Mouse (Mus musculus) forebrain, embryonic 11.5 days (tissue): ENCODE measurements at regions not wholly inside any gene's neighbourhood (a gene's known extent, or its start where the extent isn't known, plus 50 kb on each side); places are given as distances from the start of the nearest gene placed in this dataset.

ENCODE experiments used
- ATAC-seq: fragments of 200-750 bp; cut with Nextera tagmentation; replicated peaks from 2 replicates; pipeline ENCODE4 v1.8.0; 2017; ENCODE audit warnings: moderate TSS enrichment; ENCODE audit not compliant: low FRiP score
- DNase-seq: peaks from one replicate; pipeline ENCODE4 v3.0.0-alpha.2; 2017; ENCODE audit warnings: low spot score
- H3K27ac ChIP-seq: fragments of 300-500 bp; sonication (generic); 2 replicates; pipeline ENCODE4 v1.5.1; 2014; ENCODE audit warnings: low read depth, low read length
- H3K27me3 ChIP-seq: fragments of 300-500 bp; sonication (generic); 2 replicates; pipeline ENCODE4 v1.6.1; 2014; ENCODE audit warnings: mild to moderate bottlenecking, low read length, mixed read lengths; ENCODE audit not compliant: control insufficient read depth, insufficient read depth
- H3K36me3 ChIP-seq: fragments of 300-500 bp; sonication (generic); 2 replicates; pipeline ENCODE4 v1.6.1; 2014; ENCODE audit warnings: mild to moderate bottlenecking, low read length, moderate library complexity, mixed read lengths; ENCODE audit not compliant: control insufficient read depth, insufficient read depth
- H3K4me1 ChIP-seq: fragments of 300-500 bp; sonication (generic); replicated peaks from 2 replicates; pipeline ENCODE4 v1.6.1; 2014; ENCODE audit warnings: low read length, mixed read lengths; ENCODE audit not compliant: control insufficient read depth, insufficient read depth
- H3K4me2 ChIP-seq: fragments of 300-500 bp; sonication (generic); 2 replicates; pipeline ENCODE4 v1.6.1; 2014; ENCODE audit warnings: low read depth, mild to moderate bottlenecking, low read length, moderate library complexity, mixed read lengths; ENCODE audit not compliant: severe bottlenecking
- H3K4me3 ChIP-seq: fragments of 300-500 bp; sonication (generic); 2 replicates; pipeline ENCODE4 v1.5.1; 2014; ENCODE audit warnings: low read depth, low read length
- H3K9ac ChIP-seq: fragments of 300-500 bp; sonication (generic); 2 replicates; pipeline ENCODE4 v1.6.1; 2014; ENCODE audit warnings: low read length
- H3K9me3 ChIP-seq: fragments of 300-500 bp; sonication (generic); 2 replicates; pipeline ENCODE4 v1.6.1; 2016; ENCODE audit warnings: low read length, mixed read lengths; ENCODE audit not compliant: control insufficient read depth
- WGBS: fragments of 180-500 bp; shearing (Covaris S2); extraction: QIAGEN DNeasy Blood & Tissue Kit; methylation state at CpG from one replicate; pipeline ENCODE4 v1.1.7; 2014; 5-methylcytosine and 5-hydroxymethylcytosine counted together

DNA sequence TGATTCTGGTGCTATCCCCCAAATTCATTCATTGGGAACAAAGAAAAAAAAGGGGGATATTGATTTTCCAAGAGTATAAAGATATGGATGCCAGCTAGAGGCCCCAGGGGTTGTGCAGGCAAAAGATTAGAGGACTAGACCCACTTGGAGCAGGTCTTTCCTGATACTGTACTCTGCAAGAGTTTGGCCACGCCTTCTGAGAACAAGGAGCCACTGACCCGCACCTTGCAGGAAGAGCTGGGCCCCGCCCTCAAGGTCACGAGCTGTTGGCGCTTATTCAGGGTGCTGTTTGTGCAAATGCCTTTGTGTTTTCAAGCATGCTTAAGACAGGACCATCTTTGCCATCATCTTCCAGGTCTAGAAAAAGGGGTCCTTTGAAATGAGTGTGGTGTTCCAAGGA is 54.5 kb upstream of the Slc7a1 start:
- DNase-seq, result peak; percentile 44
- no peak overlapping the region for H3K4me2 ChIP-seq
- H3K4me3 ChIP-seq, result no peak overlapping the region
- no peaks in the 10 kb centered on the region for H3K27me3 ChIP-seq
- no peaks in the 10 kb centered on the region for H3K9me3 ChIP-seq
- no peak overlapping the region; the same call in 1 of the 2 replicates for H3K27ac ChIP-seq
- H3K4me1 ChIP-seq, result no peaks in the 10 kb centered on the region; the same call in 1 of the 2 replicates
- WGBS, result 80% methylated on average over 5 of the region's 5 CpGs
- no peaks in the 10 kb centered on the region for H3K36me3 ChIP-seq
- H3K9ac ChIP-seq, result no peak overlapping the region
- no peak for ATAC-seq

DNA sequence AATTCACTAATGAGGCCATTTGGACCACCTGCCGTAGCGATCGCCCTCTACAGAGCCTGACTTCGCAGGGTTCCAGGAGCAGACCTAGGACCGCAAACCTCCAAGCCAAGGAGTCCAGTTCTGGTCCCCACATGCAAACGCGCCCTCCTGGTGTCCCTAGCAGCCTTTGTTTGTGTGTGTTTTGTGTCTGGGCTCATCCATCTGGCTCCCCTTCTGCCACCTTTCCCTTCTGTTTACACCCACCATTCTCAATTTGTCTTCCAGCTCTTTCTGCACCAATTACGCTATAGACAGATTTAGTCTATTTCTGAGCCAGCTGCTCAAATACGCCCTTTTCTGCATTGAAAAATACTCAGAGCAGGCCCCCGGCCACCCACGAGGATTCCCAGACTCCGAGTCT is 54.1 kb upstream of the Slc7a1 start:
- Histone ChIP-seq H3K27me3 (no peaks in the 10 kb centered on the region), H3K4me1 (no peaks in the 10 kb centered on the region; the same call in 1 of the 2 replicates), H3K4me3 (no peak overlapping the region), H3K9ac (no peak overlapping the region), H3K4me2 (no peak overlapping the region), H3K27ac (no peak overlapping the region), H3K36me3 (no peaks in the 10 kb centered on the region), H3K9me3 (no peaks in the 10 kb centered on the region)
- 78% methylated on average over 12 of the region's 12 CpGs for WGBS
- DNase-seq (peak; percentile 54), ATAC-seq (peak; percentile 64)

DNA sequence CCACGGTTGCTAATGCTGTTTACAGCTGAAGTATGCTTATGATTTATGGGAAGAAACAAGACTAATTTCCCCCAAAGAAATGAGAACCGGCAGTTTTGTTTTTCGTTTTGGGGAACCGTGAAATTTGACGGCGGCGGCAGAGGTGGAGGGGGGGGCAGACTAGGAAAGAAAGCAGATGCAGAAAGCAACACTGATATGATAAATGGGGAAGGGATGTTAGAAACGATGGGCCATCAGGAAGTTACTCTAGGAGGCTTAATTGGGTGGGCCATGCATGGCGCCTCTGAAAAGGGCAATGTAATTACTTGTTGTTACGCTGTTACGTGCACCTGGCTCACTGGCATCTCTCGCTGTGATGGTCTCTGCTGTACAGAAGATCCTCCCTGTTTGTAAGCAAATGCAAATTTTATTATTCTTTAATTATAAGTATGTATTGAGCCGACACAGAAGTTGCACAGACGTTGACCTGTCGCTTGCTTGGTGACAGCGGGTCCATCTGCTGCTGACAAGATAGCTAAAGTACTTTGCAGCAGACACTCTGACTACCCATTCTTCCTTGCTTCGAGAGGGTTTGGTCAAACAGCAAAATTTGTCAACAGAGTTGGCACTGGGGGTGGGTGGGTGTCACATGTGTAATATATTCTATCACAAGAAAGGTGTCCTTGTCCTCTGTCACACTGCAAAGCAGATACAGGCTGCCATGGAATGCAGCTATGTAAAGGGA is 53.4 kb upstream of the Slc7a1 start:
- DNase-seq (peak; percentile 43), ATAC-seq (no peak)
- H3K9me3 ChIP-seq, result no peaks in the 10 kb centered on the region
- no peak overlapping the region for H3K9ac ChIP-seq
- no peak overlapping the region for H3K4me3 ChIP-seq
- no peaks in the 10 kb centered on the region for H3K36me3 ChIP-seq
- H3K27ac ChIP-seq, result no peak overlapping the region
- H3K4me2 ChIP-seq, result no peak overlapping the region
- no peaks in the 10 kb centered on the region; the same call in 1 of the 2 replicates for H3K4me1 ChIP-seq
- WGBS, result 87% methylated on average over 17 of the region's 17 CpGs
- no peaks in the 10 kb centered on the region for H3K27me3 ChIP-seq

- DNase-seq (peak; percentile 68), ATAC-seq (no peak)
- H3K4me1 ChIP-seq, result no peaks in the 10 kb centered on the region; the same call in 1 of the 2 replicates
- no peaks in the 10 kb centered on the region for H3K27me3 ChIP-seq
- WGBS, result 43% methylated on average over 7 of the region's 7 CpGs
- H3K27ac ChIP-seq, result no peak overlapping the region
- no peak overlapping the region for H3K9ac ChIP-seq
- H3K4me2 ChIP-seq, result no peak overlapping the region
- no peak overlapping the region for H3K4me3 ChIP-seq
- no peaks in the 10 kb centered on the region for H3K9me3 ChIP-seq
- no peaks in the 10 kb centered on the region for H3K36me3 ChIP-seq
Measured at GRCm38 (mm10) chr5:148451811-148452210, 52.1 kb upstream of the Slc7a1 start.

- no peak overlapping the region for H3K27ac ChIP-seq
- H3K9ac ChIP-seq, result no peak overlapping the region
- ATAC-seq (0 out of 2 replicates have a peak, but pooled peaks have one; percentile 13), DNase-seq (peak; percentile 58)
- no peaks in the 10 kb centered on the region; the same call in 1 of the 2 replicates for H3K4me1 ChIP-seq
- no peaks in the 10 kb centered on the region for H3K9me3 ChIP-seq
- H3K27me3 ChIP-seq, result no peaks in the 10 kb centered on the region
- H3K36me3 ChIP-seq, result no peaks in the 10 kb centered on the region
- WGBS, result 41% methylated on average over 11 of the region's 11 CpGs
- H3K4me3 ChIP-seq, result no peak overlapping the region
- no peak overlapping the region for H3K4me2 ChIP-seq
Measured at GRCm38 (mm10) chr5:148450924-148451323, 51.2 kb upstream of the Slc7a1 start.
